Mouse (Mus musculus): ENCODE measurements at regions not wholly inside any gene's neighbourhood (a gene's known extent, or its start where the extent isn't known, plus 50 kb on each side); places are given as distances from the start of the nearest gene placed in this dataset.

DNA sequence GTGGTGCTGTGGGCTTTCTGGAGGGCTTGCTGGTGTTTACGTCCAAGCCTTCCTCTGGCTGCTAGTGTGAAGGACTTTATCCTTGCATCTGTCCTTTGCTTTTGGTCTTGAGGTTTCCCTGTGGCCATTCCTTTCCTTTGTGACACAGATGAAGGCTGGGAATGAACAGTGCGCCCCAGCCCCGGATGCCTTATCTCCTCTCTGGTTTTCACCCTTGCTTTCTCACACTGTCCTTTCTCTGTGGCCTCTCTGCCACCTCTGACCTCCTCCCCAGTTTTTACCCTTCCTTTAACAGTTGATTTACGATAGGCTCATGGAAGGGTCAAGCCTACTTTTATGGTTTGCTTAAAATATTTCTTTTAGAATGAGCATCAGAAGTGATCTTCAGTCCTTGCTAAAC, 53.2 kb downstream of the Gas1 start:
- DNase-seq (ENCODE audit: extremely low spot score in 1 of 2, low spot score in 1 of 2) = no peak

DNA sequence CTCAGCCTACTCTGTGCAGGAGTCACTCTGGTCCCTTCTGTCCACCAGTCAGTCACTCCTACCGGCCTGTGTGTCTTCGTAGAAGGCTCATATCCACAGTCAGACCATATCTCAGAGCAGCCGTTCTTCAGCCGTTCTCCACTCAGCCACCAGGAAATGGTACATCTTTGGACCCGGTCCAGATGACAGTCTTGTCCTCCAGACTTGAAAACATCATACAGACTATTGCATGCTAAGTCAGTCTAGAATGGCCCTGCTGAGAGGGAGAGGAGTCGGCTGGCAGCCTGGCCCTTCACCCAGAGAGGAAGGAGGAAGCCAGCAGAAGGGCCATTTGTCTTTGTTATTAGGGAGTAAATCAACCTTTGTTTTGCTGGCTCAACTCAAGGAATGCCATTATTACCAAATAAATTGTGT, 54.0 kb downstream of the Gas1 start:
- no peak for DNase-seq (ENCODE audit: extremely low spot score in 1 of 2, low spot score in 1 of 2)

DNA sequence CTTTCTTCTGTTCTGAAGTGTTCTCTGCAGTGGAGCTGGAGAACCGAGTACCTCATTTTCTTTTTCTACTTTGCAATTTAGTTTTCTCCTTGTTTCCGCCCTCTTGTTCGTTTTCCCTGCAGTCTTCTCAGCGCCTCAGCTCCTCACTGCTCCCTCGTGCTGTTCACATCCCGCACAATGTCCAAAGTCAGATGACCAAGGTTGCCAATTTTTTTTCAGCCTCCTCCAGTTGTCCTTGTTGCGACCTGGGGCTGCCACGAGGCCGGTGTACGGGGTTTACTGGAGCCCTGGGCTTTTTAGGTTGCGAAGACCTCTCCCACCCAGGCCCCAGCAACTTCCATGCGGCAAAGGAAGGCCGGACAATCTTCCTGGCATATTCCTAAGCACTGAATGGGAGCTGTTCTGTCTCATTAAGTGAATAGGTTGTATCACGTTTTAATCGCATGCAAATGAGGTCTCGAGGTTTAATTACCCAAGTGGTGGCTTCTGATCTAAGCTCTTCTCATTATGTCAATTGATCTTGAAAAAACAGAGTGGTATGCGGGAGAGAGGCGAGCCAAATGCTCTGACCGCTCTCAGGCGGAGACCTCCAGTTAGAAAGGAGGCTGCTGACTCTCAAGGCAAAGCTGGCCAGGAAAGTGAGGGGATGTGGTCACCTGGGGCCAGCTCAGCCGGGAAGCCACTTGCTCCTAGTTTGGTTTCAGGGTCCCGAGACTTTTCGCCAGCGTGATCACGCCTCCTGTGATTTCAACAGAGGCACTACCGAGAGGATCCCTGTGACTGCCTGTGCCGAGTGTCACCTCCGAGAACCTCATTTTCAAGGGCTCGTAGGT, 54.6 kb downstream of the Gas1 start:
- no peak for DNase-seq (ENCODE audit: extremely low spot score in 1 of 2, low spot score in 1 of 2)

DNA sequence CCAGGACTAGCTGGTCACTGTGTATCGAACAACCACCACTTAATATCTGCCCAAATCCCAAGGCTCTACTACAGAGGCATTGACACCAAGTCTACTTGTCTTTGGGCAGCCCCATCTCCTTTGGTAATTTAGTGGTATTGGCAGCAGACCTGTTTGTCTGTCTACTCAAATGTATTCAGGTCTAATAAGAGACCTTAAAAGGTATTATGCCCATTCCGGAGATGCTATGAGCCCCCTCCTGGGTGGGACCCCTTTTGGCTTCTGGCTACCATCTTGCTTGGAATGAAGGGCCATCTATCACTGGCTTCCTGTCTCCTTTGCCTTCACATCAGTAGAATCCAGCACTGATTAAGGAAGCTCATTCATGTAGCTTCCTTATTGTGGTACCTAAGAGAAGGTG, 65.7 kb downstream of the Gas1 start:
- DNase-seq (ENCODE audit: extremely low spot score in 1 of 2, low spot score in 1 of 2) = no peak

DNA sequence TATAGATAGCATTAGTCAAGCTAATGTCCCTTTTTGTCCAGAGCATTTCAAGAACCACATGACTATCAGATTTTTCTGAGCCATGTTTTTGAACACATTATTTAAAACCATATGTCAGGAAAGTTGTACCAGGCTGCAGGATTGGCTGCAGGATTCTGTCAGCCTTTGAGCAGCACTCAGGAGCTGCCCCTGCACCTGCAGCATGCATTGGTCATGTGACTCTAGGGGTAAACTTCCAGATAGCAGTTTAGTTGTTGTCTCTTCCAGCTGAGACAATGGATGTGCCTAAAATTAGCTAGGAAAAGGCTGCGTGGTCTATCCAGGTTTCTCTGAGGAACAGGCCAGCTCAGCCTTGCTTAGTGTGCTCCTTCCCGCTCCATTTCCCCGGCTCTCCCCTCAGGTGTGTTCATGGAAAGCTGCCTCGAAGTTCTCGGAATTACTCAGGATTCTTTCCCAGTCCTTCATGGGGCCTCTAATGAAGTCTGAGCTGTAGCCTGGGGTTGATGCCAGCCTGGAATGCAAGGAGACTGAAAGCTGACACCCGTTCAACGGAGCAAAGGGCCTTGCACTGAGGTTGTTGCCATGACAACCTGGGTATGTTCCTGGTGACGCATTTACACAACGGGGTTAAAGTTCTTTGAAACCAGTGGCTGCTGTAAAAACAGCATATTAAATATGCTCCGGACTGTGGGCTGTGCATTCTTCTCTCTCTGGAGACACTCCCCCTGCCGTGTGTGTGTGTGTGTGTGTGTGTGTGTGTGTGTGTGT, 66.9 kb downstream of the Gas1 start:
- DNase-seq (ENCODE audit: extremely low spot score in 1 of 2, low spot score in 1 of 2) = no peak

DNA sequence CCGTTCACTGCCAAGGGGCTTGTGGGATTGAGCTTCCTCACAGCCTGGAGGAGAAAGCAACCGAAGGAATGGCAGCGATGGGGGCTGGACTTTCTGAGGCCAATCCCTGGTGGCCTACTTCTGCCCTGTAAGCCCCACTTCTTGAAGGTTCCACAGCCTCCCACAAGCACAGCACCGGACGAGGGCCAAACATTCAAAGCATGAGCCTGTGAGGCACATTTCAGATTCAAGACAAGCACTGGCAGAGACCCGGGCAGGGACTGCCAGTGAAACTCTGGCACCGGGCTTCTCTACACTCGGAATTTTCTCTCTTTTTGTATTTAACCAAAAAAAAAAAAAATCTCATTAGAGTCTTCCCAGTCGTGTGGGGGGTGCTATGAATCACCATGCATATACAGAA, 71.9 kb downstream of the Gas1 start:
- no peak for DNase-seq (ENCODE audit: extremely low spot score in 1 of 2, low spot score in 1 of 2)

DNA sequence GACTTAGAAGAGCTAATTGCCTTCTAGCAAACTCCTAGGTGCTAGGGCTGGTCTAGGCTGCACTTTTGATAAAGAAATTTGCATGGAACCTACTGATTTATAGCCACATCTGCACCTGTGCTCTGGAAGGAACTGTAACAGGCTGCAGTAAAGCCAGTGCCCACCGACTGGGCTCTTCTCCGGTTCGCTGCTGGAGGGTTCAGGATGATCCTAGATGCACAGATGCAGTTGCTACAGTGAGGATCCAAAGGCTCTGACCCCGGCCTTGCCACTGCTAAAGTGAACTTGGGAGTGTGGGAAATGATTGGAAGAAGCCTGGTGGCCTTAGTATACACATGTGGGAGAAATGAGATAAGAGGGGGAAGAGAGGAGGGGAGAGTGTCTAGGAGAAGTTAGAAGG, 75.5 kb downstream of the Gas1 start:
- DNase-seq (ENCODE audit: extremely low spot score in 1 of 2, low spot score in 1 of 2) = no peak

DNA sequence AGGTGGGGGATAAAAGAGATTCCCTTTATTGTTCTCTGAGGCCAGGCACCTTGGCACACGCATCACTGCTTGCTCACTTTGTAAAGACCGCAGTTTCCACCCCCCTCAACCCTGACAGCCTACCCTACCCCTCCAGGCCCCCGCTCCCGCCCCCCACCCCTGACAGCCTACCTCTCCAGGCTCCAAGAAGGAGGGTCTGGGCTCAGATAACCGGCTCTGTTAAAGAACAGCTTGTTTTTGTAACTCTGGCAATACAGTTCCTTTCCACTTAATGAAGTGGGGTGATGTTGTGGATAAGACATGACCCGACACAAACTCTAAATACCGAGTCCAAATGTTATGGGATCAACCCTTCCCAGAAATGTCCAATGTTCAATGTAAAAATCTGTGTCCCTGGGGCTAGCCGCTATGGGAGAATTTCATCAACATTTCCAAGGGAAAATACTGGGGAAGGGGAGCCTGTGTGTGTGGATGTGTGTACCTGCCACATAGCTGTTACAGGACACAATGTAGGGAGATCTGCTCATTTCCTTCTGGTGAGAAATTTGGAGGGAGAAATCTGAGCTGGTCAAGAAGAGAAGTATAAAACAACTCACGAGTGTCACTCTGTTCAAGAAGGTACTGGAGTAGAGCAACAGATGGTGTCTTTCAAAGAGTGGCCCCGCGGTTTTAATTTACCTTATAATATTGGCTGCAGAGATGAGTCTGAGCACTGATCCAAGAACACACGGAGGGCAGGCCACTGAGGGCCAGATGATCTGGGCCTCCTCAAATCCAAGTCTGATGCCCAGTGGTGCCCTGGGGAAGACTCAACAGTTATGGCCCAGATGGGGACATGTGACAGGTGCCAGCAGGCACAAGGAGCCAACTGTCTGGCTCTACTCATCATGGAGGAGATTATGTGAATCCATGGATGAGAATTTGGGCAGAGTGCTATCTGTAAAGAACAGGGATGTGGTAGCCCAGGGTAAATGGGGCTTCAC, 76.7 kb downstream of the Gas1 start:
- no peak for DNase-seq (ENCODE audit: extremely low spot score in 1 of 2, low spot score in 1 of 2)

DNA sequence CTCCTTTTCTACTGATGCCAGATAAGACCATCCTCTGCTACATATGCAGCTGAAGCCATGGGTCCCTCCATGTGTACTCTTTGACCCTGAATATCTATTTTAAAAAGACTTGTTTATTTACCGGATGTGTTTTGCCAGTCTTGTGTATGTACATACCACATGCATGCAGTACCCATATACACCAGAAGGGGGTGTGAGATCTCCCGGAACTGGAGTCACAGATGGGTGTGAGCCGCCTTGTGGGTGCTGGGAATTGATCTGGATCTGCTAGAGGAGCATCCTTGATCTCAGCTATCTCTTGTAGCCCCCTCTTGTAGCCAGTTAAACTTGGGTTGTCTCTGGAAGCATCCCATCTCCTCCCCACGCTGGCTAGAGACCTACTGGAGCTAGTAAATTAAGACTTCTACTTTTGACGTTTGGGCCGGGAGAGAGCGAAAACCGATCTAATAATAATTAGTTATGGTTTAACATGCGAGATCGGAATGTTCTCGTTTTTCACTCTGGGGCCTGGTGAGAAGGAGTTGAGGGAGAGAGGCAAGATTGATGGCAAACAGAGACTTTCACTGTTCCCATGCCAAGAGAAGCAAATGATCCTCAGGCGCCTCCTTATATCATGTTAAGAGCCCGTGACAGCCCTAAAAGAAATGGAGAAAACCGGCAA, 77.6 kb downstream of the Gas1 start:
- DNase-seq (ENCODE audit: extremely low spot score in 1 of 2, low spot score in 1 of 2) = no peak

DNA sequence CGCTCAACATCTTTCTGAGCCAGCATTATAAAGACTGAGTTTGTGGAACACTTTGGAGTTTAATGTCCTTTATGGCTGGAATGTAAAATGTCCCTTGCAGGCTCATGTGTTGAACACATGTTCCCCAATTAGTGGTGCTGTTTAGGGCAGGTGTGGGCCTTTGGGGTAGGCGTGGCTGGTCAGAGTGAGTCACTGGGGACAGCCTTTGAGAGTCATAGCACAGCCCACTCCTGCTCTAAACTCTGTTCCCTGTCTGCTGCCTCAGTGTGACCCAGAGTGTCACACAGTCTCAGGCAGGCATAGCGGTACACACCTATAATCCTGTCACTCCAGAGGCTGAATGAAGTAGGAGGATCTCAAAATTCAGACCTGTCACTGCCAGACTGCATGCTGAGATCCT, 78.8 kb downstream of the Gas1 start:
- DNase-seq (ENCODE audit: extremely low spot score in 1 of 2, low spot score in 1 of 2) = no peak

DNA sequence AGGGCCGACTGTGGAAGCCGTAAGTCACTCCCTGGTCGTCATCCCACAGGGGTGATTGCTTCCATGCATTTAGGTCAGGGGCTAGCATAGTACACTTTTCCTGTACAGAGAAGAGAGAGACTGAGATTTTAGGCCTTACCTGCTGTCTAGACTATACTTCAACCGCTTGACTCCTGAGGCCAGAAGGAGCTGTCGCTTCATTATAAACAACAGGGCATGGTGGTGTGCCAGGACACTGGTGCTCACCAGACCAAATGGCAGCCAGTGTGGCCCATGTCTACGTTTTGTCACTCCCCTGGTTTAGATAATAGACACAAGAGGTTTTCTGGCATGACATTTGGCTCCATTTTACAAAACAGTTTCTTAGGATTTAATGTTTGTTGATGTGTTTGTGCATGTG, 79.4 kb downstream of the Gas1 start:
- no peak for DNase-seq (ENCODE audit: extremely low spot score in 1 of 2, low spot score in 1 of 2)

DNA sequence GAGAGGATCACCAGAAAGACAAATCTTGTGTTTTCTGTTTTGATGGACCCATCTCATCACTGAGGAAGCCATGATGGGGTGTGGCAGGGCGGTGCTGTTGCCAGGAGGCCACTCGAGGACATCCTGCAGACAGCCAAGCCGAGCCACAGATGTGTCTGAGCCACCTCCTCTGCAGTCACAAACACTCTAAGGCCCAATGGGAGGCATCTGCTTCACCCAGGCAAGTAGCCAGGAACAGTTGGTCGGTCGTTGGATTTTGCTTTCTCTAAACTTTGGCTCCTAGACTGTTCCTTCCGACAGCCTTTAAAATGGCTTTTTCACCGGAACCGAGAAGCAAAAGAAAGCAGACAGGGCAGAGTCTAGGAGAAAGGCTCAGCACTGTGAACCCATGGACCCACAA, 90.5 kb downstream of the Gas1 start:
- DNase-seq (ENCODE audit: extremely low spot score in 1 of 2, low spot score in 1 of 2) = no peak

DNA sequence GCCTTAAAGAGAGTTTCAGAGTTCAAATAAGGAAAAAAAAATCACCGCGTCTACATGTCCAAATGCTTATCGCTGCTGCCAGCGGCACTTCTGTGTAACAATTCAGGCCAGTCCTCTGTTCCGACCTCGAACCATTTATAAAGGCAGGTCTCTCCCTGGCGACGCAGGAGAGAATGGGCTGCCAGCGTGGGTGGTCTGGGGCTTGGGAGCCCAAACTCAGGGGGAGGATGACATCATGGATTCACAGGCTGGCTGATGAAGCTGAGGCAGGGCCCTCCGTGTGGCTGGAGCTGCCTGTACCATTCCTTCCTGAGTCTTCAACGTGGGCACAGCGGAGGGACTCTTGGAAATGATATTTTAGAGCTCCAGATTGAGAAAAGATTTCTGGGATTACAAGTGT, 92.2 kb downstream of the Gas1 start:
- DNase-seq (ENCODE audit: extremely low spot score in 1 of 2, low spot score in 1 of 2) = no peak

DNA sequence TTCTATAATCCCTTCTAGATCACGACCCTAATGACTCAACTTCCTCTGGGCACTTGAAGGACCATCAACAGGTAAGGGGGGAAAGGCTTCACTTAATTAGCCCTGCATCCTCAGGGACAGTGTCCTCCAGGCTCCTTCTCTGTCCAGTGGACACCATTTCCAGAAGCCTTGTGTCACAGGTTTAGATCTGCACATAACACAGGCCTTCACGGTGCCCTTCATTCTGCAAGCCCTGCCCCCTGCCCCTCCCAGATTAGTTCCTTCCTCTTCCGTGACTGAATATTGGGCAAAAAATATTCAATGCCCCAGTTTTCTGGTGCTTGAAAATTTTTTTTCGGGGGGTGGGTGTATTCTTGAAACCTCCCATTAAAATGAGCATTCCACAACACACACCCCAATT, 92.9 kb downstream of the Gas1 start:
- no peak for DNase-seq (ENCODE audit: extremely low spot score in 1 of 2, low spot score in 1 of 2)

DNA sequence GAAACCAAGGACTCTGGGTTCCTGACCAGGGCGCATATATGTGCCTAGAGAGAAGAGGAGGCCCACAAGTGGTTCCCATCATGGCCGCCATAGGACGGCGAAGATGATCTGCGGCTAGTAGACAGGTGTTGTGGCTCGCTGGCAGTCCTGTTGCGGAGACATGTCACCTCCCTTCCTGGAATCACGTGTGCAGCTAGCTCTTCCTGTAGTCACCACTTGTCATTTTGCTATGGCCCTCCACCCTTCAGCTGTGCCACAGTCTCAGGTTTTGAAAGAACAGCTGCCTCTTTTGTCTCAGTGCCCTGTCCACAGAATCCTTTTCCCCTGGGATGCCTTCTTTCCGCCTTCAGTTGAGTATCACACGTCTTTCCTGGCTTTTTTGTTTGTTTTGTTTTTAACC, 97.1 kb downstream of the Gas1 start:
- no peak for DNase-seq (ENCODE audit: extremely low spot score in 1 of 2, low spot score in 1 of 2)

DNA sequence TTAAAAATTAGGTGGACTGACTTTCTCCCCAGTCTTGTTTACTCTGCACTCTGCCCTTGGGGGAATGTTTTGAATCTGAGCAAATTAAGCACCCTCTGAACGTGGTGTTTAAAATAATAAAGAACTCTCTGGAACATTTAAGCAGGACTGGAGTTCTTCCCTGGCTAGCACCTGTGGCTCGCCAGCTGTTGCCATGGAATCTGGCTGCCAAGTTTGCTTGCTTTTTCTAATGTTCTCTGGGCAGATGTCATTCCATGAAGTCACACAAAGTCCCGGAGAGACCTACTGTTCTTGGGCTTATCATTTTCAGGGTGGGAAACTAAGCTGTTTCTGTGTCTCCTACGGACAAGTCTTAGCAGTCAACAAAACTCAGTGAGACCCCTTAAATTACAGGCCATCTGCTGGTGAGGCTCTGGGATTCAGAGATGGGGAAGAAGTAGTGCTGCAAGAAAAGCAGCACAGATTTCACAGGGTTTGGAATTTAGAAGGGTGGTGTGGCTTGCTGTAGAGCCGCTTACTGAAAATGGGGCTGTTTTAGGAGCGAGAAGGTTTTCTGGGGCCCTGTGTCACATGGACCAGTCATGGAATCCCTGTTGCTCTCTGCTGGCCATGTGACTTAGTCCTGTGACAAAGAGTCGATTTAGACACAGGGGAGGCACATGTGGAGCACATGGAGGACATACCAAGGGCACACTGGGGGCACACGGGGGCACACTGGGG, 98.7 kb downstream of the Gas1 start:
- DNase-seq (ENCODE audit: extremely low spot score in 1 of 2, low spot score in 1 of 2) = no peak

DNA sequence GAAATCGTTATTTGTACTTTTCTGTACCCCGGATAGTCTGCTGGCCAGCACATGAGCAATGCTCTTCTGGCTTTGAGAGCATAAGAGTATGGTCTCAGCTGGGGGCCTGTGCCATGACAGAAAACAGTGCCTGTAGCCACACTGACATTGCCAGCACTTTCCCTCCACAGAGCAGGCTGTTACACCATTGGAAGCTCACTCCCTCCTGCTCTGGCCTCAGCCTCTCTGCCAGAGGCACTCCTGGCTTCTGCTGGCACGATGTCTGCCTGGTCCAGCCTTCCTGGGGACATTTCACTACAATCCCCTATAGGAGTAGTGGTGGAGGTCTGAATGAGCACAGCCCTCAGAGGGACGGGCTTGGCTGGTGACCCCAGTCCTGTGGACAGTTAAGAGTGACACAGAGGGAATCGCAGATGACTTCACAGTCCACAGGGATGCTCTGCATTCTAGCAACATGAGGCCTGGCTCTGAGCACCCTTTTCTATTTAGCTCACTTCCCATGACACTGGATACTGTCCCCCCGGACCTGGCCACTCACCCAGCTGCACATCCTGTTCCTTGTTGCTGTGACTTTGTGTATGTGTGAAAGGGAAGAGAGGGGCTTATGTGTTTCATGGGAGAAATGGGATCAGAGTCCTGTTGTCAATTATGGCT, 100.9 kb downstream of the Gas1 start:
- DNase-seq (ENCODE audit: extremely low spot score in 1 of 2, low spot score in 1 of 2) = no peak

DNA sequence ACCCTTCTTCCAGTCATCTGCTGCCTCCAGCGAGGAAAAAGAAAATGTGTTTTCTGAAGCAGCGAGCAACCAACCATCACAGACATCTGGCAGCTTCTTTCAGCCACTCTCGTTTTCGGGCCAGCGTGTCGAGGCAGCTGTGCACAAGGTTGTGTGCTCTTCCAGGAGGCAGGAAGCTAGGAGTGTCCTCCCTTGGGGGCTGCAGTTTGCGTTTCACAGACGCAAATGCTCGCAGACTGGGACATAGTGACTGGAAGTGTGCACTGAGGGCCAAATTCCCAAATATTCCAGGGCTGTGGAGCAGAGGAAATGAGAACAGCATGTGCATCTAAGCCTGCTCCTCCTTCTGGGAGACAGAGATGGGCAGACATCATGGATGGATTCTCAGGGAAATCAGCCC, 105.6 kb downstream of the Gas1 start:
- no peak for DNase-seq (ENCODE audit: extremely low spot score in 1 of 2, low spot score in 1 of 2)

DNA sequence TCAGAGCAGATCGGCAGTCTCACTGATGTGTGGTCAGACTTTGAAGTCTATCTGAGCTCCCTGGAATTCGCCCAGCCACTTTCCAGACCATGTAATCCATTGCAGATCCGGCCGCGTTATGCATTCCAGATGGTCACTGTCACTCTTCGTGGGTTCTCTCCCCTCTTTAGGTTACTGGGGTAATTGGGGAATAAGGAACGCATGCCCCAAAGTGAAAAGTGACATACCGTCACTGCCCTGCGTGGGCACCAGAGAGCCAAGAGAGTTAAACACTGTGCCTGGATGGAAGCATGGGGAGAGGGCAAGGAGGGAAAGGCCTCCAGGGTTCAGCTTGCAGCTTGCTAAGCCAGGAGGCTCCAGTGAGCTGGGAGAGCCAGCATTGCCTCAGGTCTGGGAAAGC, 108.0 kb downstream of the Gas1 start:
- DNase-seq (ENCODE audit: extremely low spot score in 1 of 2, low spot score in 1 of 2) = no peak
